Mouse (Mus musculus): ENCODE data around the gene Sesn1. TPM values are rescaled to one million over a fixed set of nuclear protein-coding genes. Genes with fewer than 3 reads are reported as not detected.
"Not testable (repeated sequence)": the region's sequence is repeated elsewhere in the genome, so short reads cannot be mapped to it uniquely, and the experiment has no call there.

Gene Sesn1
- 10 to 100 TPM; 15.4 to 29.7 TPM for total RNA-seq (2021)
- long read RNA-seq, experiment 1, transcript Sesn1-201 (10 exons, 2,600 nt): major isoform, 25 of 34 reads
- long read RNA-seq, experiment 1, partial matches to known transcripts: 6 of 34 reads
- long read RNA-seq, experiment 1, other reads (novel, unspliced or antisense): 2 of 34 reads
- long read RNA-seq, experiment 2, transcript Sesn1-201 (10 exons, 2,600 nt): major isoform, 24 of 34 reads
- long read RNA-seq, experiment 2, transcript Sesn1-202 (10 exons, 3,809 nt): minor isoform, 6 of 34 reads
- long read RNA-seq, experiment 2, partial matches to known transcripts: 4 of 34 reads
- long read RNA-seq, experiment 2, other reads (novel, unspliced or antisense): 0 of 34 reads

DNA sequence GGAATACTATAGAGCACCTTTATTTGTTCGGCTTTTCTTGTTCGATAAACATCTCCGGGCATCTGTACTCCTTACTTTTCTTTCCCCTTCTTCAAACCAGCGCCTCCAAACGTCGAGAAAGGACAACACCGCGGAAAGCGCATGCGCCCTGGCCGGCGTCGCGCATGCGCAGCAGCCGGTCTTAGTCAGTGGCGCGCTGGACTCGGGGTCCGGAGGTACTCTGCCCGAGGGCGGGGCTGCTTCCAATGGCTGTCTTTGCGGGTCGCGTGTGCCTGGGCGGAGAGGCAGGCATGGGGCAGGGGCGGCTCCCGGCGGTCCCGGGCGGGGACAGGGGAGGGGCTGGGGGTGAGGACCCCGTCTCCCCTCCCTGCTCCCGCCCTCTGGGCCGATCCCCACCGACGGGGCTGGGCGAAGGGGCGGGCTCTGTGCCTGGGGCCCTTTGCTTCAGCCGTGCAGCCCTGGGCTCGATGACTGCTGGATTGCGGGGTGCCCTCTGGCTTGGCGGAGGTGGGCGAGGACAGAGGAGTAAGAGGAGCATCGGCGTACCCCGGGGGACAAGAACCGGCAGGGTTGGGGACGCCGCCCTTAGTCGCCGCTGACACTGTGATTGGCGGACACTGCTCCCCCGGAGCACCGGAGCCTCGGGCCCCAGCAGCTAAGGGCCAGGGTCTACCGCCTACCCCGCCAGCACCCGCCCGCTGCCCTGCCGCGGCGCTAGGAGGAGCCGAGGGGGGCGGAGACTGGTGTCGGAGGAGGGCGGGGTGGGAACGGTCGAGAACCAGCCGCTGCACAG lies at the start of gene Sesn1, which contains the start of gene Cep57l1:
Sesn1 (plus strand) TSS at position 165 of the 793 bp plus-strand sequence.
Cep57l1 (minus strand) TSS at position 101 of the 793 bp plus-strand sequence.
- DNase-seq: peak; percentile 96

DNA sequence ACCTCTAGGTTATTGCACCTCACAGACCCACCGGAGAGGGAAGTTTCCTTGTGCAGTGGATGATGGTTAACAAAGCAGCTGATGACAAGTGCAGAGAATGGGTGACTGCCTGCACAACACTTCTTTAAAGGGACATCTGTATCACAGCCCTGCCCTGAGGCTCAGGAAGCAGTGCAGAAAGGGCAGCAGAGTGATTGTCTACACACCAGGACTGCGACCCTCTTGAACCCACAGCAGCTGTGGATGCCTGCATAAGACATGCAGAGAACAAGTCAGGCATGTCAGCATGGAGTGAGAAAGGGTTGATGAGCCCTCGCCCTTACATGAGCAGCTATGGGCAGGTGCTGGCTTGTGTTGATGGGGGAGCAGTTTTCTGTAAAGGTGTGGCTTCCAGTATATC lies 48.9 kb upstream of the Sesn1 start:
- DNase-seq: no peak

DNA sequence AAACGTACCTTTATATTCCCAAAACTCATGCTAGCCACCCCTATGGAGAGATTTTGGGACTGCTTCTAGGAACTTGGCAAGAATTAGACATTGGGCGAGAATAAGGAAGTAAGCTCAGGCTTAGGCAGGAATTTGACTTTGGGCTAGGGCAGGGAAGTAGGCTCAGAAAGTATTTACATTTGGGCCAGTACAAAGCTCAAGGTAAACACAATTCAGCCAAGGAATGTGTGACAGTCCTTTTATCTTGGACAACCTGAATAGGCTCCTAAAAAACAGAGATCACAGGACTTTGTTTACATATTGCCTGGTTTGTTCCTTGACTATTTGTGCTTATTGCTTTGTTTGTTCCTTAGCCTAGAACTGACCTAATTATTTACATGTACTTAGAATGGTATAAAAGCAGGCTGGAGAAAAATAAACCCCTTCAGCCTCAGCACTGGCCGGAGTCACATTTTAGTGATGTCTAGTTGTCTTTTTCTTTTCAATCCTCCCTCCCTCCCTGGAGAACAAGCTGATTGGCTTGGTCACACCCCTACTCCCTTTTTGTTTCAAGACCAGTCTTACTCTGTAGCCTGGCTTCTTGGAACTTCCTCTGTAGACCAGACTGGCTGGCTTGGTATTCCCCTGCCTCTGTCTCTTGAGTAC lies 45.9 kb upstream of the Sesn1 start:
- DNase-seq: no peak

DNA sequence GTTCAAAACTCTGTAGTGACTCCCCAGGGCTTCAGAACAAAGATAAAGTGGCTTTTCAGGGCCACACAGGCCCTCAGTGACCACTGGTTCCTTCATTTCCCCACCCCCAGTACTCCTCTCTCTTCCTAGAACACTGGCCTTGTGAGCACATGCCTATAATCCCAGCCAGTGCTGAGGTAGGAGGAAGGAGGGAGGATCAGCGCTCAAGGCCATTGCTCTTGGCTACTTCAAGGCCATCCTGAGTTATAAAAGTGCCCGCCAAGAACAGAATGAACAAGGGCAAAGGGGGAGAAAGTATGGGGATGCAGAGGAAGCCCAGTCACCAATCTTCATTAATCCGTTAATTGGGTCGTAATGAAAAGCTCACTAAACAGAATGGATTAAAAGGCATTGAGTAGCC lies 44.1 kb upstream of the Sesn1 start:
- no peak for DNase-seq

DNA sequence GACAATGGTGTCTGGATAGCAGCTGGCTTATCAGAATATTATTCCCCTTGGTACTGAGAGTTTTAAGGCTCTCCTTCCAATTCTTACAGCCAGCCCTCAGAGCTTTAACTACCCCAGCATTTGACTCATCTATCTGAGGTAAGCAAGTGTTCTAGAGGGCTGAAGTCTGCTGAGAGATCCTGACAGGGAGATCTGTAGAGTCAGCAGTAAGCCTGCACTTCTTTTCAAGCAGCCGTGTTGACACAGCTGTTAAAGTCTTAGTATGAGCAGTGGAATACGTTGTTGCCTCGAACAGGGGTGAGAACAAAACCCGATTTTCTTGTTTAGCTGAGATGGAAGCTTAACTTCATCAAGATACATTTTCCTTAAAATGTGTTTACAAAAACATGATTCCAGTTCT lies 43.5 kb upstream of the Sesn1 start:
- DNase-seq: no peak

DNA sequence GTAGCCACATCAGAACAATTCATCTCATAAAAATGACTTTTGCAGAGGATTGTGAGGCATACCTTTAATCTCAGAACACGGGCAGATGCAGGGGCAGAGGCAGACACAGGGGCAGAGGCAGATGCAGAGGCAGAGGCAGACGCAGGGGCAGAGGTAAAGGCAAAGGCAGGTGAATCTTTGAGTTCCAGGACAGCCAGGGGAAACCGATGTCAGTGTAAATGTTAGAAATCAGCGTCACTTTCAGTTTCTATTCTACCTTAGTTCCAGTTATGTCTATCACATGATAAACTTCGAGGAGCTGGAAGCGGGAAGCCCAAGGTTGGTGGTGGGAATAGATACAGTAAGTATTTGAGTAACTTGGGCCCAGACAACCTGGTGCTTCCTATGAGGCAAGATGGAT lies 42.5 kb upstream of the Sesn1 start:
- DNase-seq: no peak

DNA sequence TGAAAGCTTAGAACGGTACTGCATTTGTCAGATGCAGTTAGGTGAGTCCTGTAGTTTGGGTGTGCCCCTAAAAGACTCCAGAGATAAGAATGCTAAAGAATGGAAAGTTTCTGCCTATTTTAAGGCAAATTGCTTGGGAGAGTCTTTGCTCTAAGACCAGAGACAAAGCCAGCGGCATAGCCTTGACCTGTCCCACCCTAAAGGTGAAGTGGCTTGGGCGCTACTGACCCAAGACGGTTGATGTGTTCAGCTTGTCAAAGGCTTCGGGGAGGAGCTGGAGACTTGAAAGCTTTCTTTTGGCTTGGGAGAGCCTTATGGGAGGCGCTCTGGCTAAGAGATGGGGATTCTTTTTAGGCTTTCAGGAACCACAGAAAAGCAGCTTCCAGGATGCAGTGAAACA lies 17.4 kb upstream of the Sesn1 start:
- no peak for DNase-seq

DNA sequence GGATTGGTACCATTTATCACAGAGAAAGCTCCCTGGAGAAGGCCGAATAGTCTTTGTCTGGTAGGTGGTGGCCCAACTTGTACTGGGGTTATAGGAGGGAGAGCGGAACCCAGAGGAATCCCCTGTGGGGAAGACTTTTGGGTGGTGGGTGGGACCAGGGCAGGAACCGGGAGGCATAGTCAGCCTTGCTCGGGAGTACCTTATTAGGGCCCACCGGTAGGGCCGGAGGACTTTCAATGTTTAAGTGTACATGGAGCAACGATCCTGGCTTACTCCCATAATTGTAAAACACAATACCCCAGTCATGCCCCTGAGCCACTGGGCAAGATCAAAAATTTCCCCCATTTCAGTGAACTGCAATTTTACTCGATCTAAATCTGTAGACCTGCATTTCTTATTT lies 12.5 kb upstream of the Sesn1 start:
- no peak for DNase-seq

DNA sequence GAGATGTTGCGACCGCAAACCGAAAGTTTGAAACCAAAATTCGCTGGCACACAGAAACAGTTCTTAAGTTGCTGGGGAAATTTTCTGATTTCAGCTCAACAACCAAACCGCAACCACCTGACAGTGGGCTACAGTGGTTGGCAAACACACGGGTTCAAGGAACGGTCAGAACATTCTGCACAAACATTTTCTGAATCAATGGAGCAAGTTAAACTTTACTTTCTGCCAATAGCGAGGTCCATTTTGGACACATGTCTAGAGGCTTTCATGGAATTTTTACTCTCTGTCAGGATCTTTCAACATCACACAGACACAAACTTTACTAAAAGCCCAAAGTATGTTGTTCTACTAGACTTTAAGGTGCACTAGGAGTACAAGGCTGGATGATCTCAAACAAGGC lies 6.3 kb upstream of the Sesn1 start:
- DNase-seq: no peak

DNA sequence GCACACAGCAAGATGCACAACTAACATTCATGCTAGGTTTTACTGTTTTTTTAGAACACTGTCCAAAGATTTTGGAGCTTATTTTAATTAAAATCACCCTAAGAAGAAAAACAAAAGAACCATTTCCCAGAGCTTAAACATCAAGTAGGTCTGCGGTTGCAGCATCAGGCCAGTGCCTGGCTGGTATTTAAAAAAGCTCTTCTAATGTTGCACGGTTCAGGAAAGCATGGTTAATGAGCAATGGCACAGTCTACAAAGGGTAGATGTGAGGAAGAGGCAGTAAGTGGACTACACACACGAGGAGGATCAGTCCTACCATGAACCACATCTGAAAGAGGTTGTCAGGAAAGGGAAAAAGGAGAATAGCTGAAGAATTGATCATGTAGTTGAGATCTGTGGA lies 5.0 kb upstream of the Sesn1 start:
- DNase-seq: no peak

DNA sequence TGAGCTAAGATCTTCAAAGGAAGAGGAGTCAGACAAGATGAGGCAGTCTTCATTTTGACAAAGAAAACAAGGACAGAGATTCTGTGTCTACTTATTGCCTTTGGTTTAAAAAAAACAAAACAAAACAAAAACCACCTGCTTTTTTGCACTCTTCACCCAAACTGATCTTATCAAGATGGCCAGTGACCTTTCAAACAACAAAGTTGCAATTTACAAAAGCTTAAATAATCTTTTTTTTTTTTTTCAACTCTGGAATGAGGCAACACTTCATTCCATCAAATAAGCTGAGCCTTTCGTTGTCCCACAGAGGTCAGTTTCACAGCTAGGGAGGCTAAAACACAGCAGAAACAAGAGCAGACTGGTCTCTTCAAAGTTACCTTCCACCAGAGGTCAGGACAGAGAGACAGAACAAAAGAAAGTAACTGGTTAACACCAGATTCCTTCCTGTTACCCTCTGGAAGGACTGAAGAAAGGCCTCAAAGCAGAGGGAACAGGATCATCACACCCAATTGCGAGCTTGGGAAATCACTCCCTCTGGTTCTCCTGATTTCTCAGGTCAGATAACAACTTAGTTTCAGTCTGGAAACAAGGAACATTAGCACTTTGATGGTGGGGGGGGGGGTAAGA lies 3.9 kb upstream of the Sesn1 start:
- DNase-seq: no peak

DNA sequence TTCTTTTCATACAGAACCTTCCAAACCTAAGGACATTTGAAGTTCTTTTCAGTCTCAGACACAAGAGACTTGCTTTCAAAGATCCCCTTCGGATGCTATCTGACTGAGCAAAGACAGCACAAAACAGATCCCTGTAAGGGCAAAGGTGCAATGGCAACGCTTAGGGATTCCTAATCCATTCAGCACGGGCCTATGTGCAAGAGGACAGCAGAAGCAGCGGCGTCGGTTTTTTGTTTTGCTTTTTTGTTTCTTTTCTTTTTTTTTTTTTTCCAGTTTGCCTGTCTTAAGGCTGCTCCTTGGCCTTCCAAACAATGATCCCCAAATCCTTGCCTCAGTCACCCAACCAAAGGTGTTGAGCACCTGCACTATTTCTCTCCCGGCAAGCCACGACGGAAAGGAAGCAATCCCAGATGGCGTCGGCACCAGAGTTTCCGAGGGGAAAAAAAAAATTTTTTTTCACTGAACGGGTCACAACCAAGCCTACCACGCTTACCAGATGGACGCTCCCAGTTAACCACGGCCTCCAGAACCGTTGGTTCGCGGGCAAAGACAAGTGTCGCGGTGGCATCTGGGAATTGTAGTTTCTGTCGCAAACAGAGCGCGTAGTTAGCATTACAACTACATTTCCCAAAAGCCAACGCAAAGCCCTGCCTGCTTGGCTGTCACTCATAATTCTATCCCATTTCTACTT lies 510 bp upstream of the Sesn1 start:
- peak; percentile 81 for DNase-seq

DNA sequence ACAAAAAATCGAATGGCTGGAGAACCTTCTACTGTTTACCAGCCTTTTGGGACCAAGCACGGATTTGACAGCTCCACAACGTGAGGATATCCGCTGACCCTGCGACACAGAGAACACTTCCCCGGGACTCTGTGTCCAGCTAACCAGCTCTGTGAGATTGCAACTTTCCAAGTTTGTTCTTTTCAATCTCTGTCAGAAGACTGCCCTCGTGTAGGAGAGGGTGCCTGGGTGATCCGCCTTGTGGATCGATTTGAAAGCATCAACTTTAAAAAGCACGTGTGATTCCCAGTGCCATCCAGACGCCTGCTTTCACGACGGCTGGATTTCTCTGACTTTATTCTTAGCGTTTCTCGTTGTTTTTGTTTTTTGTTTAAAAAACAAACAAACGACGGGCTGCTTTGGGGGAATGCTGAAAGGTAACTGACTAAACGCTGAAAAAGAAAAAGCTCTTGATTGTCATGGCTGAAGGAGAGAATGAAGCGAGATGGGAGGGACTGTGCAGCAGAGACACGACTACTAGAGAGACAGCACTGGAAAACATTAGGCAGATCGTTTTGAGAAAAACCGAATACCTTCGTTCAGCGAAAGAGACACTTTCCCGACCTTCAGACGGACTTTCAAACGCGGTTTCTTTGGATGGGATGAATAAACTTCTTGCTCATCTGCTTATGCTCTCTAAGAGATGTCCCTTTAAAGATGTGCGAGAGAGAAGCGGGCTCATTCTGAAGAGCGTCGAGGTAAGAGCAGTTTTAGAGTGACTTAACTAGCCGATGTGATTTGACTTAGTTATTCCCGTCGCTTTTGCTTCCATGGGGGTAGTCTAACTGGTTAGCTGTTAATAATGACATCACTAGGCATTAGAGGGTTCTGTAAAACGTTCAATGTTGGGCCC lies 1.1 kb downstream of the Sesn1 start:
- DNase-seq: no peak

DNA sequence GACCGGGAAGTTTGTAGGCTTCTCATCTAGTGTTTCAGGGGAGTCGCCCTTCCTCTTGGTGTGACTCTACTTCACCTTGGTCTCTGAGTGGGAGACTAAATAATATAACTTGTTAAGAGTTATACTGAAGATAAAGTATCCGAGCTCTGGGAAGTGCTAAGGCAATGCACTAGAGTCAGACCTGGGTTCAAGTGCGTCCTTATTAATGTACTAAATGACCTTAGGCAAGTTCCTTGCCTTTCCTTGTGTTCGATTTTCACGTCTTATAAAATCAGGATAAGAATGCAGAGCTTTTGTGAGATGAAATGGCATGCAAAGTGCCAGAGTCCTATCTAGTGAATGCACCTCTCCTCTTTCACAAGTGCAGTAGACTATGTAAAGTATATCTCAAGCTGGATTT lies 2.8 kb downstream of the Sesn1 start:
- no peak for DNase-seq

DNA sequence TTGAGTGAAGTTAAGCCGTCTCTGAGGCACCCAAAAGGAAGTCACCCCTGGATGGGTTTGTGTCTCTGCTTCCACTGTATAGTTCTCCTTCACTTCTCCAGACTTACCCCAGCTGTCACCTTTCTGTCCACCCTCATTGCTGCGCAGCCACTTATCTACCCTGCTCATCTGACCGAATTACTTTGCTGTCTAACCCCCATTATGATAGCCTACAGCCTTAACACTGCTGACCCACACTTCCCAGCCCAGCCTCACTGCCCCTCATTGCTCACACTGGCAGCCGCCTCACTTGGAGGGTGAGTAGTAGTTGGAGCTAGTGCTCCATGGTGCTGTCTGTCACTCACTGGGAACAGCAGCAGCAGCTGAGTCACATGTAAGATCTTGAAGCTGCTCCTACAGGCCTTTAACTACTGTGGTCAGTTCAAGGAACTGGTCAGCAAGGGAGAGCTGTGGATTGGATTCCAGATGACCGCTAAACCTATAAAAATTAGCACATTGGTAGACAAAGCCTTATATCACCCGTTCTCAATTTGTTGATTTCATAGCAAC lies 4.6 kb downstream of the Sesn1 start:
- peak; percentile 4 for DNase-seq

DNA sequence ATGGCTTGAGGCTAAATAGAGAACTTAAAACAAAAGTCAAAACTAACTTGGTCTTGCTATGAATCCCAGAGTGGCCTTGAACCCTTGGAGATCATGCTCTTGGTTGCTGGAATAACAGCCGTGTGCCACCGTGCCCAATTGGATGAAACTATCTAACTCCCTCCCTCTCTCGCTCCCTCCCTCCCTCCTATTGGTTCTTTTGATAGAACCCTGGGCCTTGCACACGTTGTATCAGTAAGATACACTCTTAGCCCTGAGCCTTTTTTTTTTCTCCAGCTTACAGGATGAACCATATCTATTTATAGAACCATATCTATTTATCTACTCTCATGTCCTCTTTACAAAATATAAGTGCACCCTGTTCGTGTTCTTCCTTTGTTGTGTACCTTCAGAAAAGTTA lies 6.8 kb downstream of the Sesn1 start:
- DNase-seq: no peak

DNA sequence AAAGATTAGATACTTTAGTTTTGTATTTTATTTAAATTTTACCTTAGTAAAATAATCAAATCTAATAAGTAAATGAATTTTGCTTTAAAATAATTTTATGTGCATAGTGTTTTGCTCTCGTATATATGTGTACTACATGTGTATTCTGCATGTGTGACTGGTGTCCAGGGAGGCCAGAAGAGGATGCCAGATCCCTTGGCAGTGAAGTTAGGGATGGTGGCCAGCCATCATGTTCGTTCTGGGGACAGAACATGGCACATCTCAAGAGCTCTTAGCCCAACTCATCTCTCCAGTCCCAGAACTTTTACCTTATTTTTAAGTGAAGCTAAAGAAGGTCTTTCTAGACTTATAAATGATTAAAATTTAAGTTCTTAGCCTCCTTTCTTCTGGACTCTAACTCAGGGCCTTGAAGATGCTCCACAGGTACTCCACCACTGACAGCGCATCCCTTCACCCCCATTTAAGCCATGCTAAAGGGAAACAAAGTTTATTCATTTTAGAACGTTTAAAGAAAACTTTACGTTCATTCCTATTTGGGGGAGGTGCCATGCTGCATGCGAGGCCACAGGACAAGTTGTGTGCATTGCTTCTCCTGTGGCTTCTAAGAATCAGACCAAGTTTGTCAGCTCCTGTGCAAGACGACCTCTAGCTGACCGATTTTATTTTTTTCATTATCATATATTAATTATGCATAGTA lies 8.4 kb downstream of the Sesn1 start:
- no peak for DNase-seq

DNA sequence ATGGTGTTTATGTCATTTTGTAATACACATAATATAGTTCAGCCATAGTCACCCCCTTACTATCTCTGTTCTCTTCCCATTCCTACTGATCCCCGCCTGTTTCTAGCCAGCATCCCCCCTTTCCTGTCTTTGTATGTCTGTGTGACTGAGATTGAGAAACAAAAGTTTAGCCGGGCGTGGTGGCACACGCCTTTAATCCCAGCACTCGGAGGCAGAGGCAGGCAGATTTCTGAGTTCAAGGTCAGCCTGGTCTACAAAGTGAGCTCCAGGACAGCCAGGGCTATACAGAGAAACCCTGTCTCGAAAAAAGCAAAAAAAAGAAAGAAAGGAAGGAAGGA lies 9.0 kb downstream of the Sesn1 start:
- not testable (repeated sequence) for DNase-seq

DNA sequence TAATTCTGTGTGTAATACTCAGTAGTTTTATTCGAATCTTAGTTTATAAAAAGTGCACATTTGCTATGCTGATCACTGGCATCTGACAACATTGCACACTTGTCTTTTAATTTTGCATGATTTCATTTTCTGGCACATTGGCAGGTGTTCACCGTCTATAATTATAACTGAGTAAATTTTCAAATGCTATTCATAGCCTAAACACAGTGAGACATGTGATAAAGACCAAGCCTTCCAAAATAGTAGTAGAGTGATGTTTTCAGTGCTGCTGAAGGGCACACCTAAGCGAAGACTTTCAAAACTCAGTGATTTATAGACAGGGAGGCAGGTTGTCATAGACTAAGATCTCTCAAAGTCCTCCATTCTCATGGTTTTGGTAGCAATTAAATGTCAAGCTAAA lies 9.6 kb downstream of the Sesn1 start:
- no peak for DNase-seq

DNA sequence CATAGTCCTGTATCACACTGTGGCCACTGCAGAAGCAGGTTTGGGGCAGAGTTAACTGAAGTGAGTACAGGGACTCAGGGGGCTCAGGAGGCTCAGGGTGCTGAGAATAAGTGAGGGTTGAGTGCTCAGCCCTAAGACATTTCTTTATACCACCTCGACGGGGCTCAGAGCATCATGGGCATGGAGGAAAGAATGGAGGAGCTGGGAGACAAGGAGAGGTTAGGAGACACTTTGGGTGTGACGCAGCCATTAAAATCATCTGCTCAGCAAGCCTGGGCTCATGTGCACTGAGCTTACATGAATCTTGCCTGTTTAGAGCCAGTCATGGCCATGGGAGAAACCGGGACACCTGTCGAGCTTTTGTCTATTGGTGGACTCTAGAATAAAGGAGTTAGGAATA lies 10.7 kb downstream of the Sesn1 start:
- no peak for DNase-seq

All from gastrocnemius, postnatal 25 days (tissue).